Mouse (Mus musculus) lung, embryonic 14.5 days (tissue): ENCODE results near the gene Fdxr. TPM values are rescaled to one million over a fixed set of nuclear protein-coding genes. Genes with fewer than 3 reads are reported as not detected.

ENCODE experiments used
- ATAC-seq: fragments of 200-750 bp; cut with Nextera tagmentation; 2 replicates; pipeline ENCODE4 v1.8.0; 2017; ENCODE audit warnings: mild to moderate bottlenecking, moderate TSS enrichment, moderate library complexity; ENCODE audit not compliant: insufficient read depth
- DNase-seq: peaks from one replicate; pipeline ENCODE4 v3.0.0-alpha.2; 2015
- H3K27ac ChIP-seq: fragments of 300-500 bp; sonication (generic); 2 replicates; pipeline ENCODE4 v1.5.1; 2014; ENCODE audit warnings: low read depth, mild to moderate bottlenecking, moderate library complexity
- H3K27me3 ChIP-seq: fragments of 300-500 bp; sonication (generic); 2 replicates; pipeline ENCODE4 v1.6.1; 2014; ENCODE audit warnings: low read length, control low read depth; ENCODE audit not compliant: insufficient read depth
- H3K36me3 ChIP-seq: fragments of 300-500 bp; sonication (generic); 2 replicates; pipeline ENCODE4 v1.6.1; 2014; ENCODE audit warnings: control low read depth; ENCODE audit not compliant: insufficient read depth
- H3K4me1 ChIP-seq: fragments of 300-500 bp; sonication (generic); 2 replicates; pipeline ENCODE4 v1.6.1; 2014; ENCODE audit warnings: antibody characterized with exemption, control low read depth; ENCODE audit not compliant: insufficient read depth
- H3K4me2 ChIP-seq: fragments of 300-500 bp; sonication (generic); 2 replicates; pipeline ENCODE4 v1.6.1; 2014; ENCODE audit warnings: mild to moderate bottlenecking
- H3K4me3 ChIP-seq: fragments of 300-500 bp; sonication (generic); 2 replicates; pipeline ENCODE4 v1.5.1; 2014; ENCODE audit warnings: low read depth, low read length
- H3K9ac ChIP-seq: fragments of 300-500 bp; sonication (generic); 2 replicates; pipeline ENCODE4 v1.6.1; 2014
- H3K9me3 ChIP-seq: fragments of 300-500 bp; sonication (generic); 2 replicates; pipeline ENCODE4 v1.6.1; 2016; ENCODE audit warnings: low read depth, low read length, control low read depth
- CTCF ChIP-seq: IDR thresholded peaks from 2 replicates; pipeline ENCODE4 v1.5.1; 2016; ENCODE audit warnings: antibody characterized with exemption, low read depth
- WGBS: fragments of 180-500 bp; shearing (Covaris S2); extraction: QIAGEN DNeasy Blood & Tissue Kit; methylation state at CpG from one replicate; pipeline ENCODE4 v1.1.7; 2014; 5-methylcytosine and 5-hydroxymethylcytosine counted together
- polyA plus RNA-seq: library from polyadenylated mRNA; unstranded; fragments of >200 nt; fragmentation: Nextera tagmentation; extraction: Ambion mirVana; gene quantifications from 2 replicates; pipeline ENCODE4 v1.2.1, GENCODE M21; 2014

The Fdxr gene
- polyA plus RNA-seq, 1 experiment from 2014 or later: 10.4 TPM

DNA sequence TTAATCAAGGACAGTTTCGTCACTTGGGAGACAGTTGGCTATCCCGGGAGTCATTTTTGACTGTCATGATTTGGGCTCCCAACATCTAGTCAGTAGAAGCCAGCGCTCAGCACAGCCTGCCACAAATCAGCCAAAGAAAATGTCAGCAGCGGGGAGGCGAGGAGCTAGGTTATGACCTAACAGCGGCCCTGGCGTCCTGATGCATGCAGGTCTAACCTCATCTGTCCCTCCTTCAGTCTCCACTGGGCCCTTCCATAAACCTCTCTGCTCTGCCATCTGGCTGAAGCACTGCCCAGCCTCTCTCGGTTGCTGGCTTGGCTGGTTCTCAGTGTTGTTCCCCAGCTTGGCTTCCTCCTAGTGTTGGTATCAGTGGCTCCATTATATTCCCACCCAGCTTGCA lies 5.4 kb upstream of the Fdxr start:
- Histone ChIP-seq H3K9me3 (no peaks in the 10 kb centered on the region), H3K27me3 (no peaks in the 10 kb centered on the region), H3K36me3 (no peaks in the 10 kb centered on the region), H3K27ac (no peak overlapping the region), H3K9ac (no peak overlapping the region), H3K4me2 (no peak overlapping the region), H3K4me3 (no peak overlapping the region), H3K4me1 (0 out of 2 replicates have a peak, but pooled peaks cover 5% of the 10 kb centered on the region)
- DNase-seq: no peak
- WGBS: 65% methylated on average over 8 of the region's 8 CpGs
- no peak for ATAC-seq
- TF ChIP-seq CTCF: no peak

DNA sequence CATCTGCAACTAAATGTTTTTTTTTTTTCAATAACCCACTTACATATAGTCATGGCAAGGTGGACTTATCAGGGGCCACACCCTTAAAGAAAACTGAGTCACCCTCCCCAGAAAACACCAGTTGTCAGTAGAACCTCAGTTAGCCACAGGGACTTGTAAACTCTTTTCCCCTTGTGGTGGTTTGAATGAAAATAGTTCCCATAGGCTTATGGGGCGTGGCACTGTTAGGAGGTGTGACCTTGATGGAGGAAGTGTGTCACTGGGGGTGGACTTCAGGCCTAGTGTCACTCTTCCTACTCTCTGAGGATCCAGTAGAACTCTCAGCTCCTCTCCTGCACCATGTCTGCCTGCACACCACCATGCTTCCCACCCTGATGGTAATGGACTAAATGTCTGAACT lies 2.9 kb upstream of the Fdxr start:
- Histone ChIP-seq H3K4me3 (no peak overlapping the region), H3K9ac (no peak overlapping the region), H3K27ac (no peak overlapping the region), H3K4me1 (0 out of 2 replicates have a peak, but pooled peaks cover 9% of the 10 kb centered on the region), H3K4me2 (no peak overlapping the region), H3K9me3 (no peaks in the 10 kb centered on the region), H3K36me3 (no peaks in the 10 kb centered on the region), H3K27me3 (no peaks in the 10 kb centered on the region)
- ATAC-seq (no peak), DNase-seq (no peak)
- no peak for TF ChIP-seq CTCF
- 50% methylated on average over 1 of the region's 1 CpGs for WGBS

DNA sequence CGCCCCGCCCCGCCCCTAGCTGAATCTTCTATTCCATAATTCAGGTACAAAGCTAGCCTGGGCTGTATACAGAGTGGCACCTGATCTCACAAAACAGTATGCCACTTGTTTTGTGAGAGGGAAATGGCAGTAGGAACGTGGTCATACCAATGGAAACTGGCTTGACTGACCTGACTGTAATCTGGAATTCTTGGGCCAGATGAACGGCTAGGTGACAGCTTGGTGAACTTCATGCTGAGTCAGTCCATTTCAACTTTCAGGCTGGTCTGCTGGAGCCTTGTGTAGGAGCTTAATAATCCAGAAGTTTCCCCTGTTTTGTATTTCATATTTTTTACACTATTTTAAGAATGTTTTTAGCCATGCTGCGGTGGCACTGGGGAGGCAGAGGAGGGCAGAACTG lies 1.3 kb upstream of the Fdxr start:
- H3K27me3 ChIP-seq: no peaks in the 10 kb centered on the region
- no peaks in the 10 kb centered on the region for H3K36me3 ChIP-seq
- H3K9ac ChIP-seq: no peak overlapping the region
- no peak for TF ChIP-seq CTCF
- no peaks in the 10 kb centered on the region for H3K9me3 ChIP-seq
- WGBS: 72% methylated on average over 6 of the region's 6 CpGs
- no peak overlapping the region for H3K27ac ChIP-seq
- ATAC-seq (no peak), DNase-seq (no peak)
- peak overlapping the region; percentile 80; the same call in 1 of the 2 replicates for H3K4me2 ChIP-seq
- 0 out of 2 replicates have a peak, but pooled peaks cover 9% of the 10 kb centered on the region for H3K4me1 ChIP-seq
- peak overlapping the region; percentile 48; the same call in 1 of the 2 replicates for H3K4me3 ChIP-seq

DNA sequence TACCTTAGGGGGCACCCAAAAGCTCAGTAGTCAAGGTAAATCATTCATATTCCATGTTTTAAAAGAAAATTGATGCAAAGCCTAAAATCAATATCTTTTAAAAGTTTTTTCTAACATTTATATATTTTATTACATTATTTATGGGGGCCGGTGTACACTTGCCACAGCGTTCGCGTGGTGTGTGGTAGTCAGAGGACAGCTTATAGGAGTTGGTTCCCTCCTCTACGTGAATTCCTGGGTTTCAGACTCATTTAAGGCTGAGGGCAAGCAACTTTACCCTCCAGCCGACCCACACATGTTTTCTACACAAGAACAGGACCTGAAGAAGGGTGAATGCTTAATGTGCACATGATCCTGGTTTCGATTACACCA lies 740 bp upstream of the Fdxr start:
- H3K4me2 ChIP-seq: peak overlapping the region; percentile 80
- TF ChIP-seq CTCF: no peak

DNA sequence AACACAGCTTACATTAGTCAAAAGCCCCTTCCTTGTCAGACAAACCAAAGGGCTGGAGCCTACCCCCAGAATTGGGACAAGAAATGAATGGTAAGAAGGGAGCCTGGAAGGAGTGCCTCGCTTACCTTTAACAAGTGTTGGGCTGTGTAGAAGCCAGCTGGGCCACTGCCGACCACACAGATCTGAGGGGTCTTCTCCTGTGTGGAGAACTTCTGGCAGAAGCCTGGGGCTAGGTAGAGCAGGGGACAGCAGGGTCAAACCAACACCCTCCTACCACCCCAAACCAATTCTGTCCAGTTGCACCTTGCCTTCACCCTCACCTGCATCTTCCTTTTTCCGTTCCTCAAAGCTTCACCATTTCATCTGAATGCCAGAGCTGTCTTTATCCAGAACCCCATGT lies 896 bp downstream of the Fdxr start:
- Histone ChIP-seq H3K4me2 (peak overlapping the region; percentile 75), H3K27ac (no peak overlapping the region), H3K36me3 (no peaks in the 10 kb centered on the region), H3K9ac (peak overlapping the region; percentile 62; the same call in 1 of the 2 replicates), H3K9me3 (no peaks in the 10 kb centered on the region), H3K27me3 (no peaks in the 10 kb centered on the region), H3K4me3 (peak overlapping the region; percentile 48), H3K4me1 (0 out of 2 replicates have a peak, but pooled peaks cover 9% of the 10 kb centered on the region)
- ATAC-seq (no peak), DNase-seq (no peak)
- 55% methylated on average over 3 of the region's 3 CpGs for WGBS
- no peak for TF ChIP-seq CTCF

More for the DNA sequence above, 740 bp upstream of the Fdxr start:
- no peaks in the 10 kb centered on the region for H3K36me3 ChIP-seq
- 0 out of 2 replicates have a peak, but pooled peaks cover 9% of the 10 kb centered on the region for H3K4me1 ChIP-seq
- peak overlapping the region; percentile 48 for H3K4me3 ChIP-seq
- no peak for ATAC-seq
- WGBS: 18% methylated on average over 7 of the region's 7 CpGs
- H3K27me3 ChIP-seq: no peaks in the 10 kb centered on the region
- no peak for DNase-seq
- peak overlapping the region; percentile 44 for H3K9ac ChIP-seq
- H3K9me3 ChIP-seq: no peaks in the 10 kb centered on the region
- peak overlapping the region; percentile 64 for H3K27ac ChIP-seq

DNA sequence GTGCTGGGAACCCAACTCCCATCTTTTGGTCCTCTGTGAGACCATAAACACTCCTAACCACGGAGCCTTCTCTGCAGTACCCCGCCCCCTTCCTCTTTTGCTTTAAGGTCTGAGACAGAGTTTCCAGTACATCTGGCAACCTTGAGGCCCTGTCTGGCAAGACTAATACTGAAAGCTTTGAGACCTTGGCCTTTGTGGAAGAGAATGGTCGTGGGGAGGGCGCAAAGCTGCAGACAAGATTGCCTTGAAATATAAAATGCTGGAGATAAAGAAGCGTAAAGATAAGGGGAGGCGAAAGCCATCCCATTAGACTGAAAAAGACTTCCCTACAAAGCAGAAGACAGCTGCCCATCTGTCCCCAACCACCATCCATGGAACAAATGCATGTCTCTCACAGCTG lies 1.3 kb downstream of the Fdxr start:
- H3K36me3 ChIP-seq: no peaks in the 10 kb centered on the region
- no peak for TF ChIP-seq CTCF
- no peaks in the 10 kb centered on the region for H3K27me3 ChIP-seq
- DNase-seq (no peak), ATAC-seq (no peak)
- H3K4me2 ChIP-seq: peak overlapping the region; percentile 75; the same call in 1 of the 2 replicates
- H3K4me3 ChIP-seq: no peak overlapping the region
- no peak overlapping the region for H3K27ac ChIP-seq
- H3K9me3 ChIP-seq: no peaks in the 10 kb centered on the region
- H3K9ac ChIP-seq: no peak overlapping the region
- H3K4me1 ChIP-seq: 0 out of 2 replicates have a peak, but pooled peaks cover 9% of the 10 kb centered on the region
- 64% methylated on average over 6 of the region's 6 CpGs for WGBS

DNA sequence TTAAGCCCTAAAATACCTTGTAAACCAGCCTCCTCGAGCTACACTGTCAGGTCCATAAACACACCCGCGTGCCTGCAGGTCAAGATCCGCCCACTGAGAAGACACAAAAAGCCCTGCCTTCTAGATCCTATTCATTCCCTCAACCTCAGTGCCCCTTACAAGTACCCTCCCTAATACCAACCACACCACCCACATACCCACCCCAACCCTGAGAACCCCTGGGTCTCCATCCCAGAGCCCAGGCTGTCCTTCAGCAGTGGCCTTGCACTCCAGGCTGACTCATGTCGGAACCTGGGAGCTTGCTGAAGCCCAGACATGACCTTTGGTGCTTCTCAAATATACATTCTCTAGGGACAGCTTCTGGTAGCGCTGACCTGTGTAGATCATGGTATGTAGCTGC lies 2.1 kb downstream of the Fdxr start:
- DNase-seq: no peak
- no peak for TF ChIP-seq CTCF

More for the DNA sequence above, 2.1 kb downstream of the Fdxr start:
- no peak overlapping the region for H3K4me3 ChIP-seq
- 89% methylated on average over 6 of the region's 6 CpGs for WGBS
- ATAC-seq: no peak
- no peak overlapping the region for H3K27ac ChIP-seq
- peaks cover 1% of the 10 kb centered on the region; the same call in 1 of the 2 replicates for H3K27me3 ChIP-seq
- no peaks in the 10 kb centered on the region for H3K9me3 ChIP-seq
- 0 out of 2 replicates have a peak, but pooled peaks cover 9% of the 10 kb centered on the region for H3K4me1 ChIP-seq
- no peak overlapping the region for H3K4me2 ChIP-seq
- H3K36me3 ChIP-seq: no peaks in the 10 kb centered on the region
- no peak overlapping the region for H3K9ac ChIP-seq
